Comparison of ENCODE assay signal across 9 mouse cellular contexts in genomic region chr13:78179312-78180097, GRCm38 (mm10). TPM values are rescaled to one million over a fixed set of nuclear protein-coding genes. Genes with fewer than 3 reads are reported as not detected.
DNase-seq lines count a peak whose midpoint lies in the region; ATAC-seq and TF ChIP-seq lines count a peak whose summit lies in the region.
"Had no signal": no experiment of that assay in that cellular context is flagged by ENCODE, and none has a peak within 500 bp of the region (broad histone marks: within the 10 kb centered on the region; RNA-seq: fewer than 3 reads in every experiment).

No protein-coding gene starts in this region.

- TF ChIP-seq POLR2A in thymus, adult 2 months (IDR thresholded peaks at IDR 0.05; ENCODE audit: control insufficient read depth, extremely low read depth, insufficient read depth, low read length, poor library complexity), result no peak
- no peak for TF ChIP-seq POLR2A in lung, adult 2 months (IDR thresholded peaks at IDR 0.05; ENCODE audit: borderline replicate concordance, extremely low read depth, low read depth, low read length)

- WGBS in heart, embryonic 13.5 days, result 4% methylated on average over 38 of the region's 38 CpGs
- WGBS in forebrain, embryonic 11.5 days, result under 1% methylated on average over 38 of the region's 38 CpGs
- 3% methylated on average over 38 of the region's 38 CpGs for whole genome bisulfite sequencing in liver, embryonic 13.5 days (ENCODE audit: insufficient replicate concordance)
- 7% methylated on average over 38 of the region's 38 CpGs for WGBS in thymus, adult 2 months
- 15% methylated on average over 38 of the region's 38 CpGs for WGBS in lung, adult 2 months

- H3K9ac ChIP-seq in heart, embryonic 13.5 days, result peak overlapping the region; percentile 62
- no peak overlapping the region for H3K9ac ChIP-seq in ES-E14 (ENCODE audit: insufficient read depth, low read depth, low read length, poor library complexity, severe bottlenecking)
- peak overlapping the region; percentile 73 for H3K9ac ChIP-seq in forebrain, embryonic 11.5 days (ENCODE audit: low read length)
- H3K9ac ChIP-seq in liver, embryonic 13.5 days, result no peak overlapping the region

- no peak for TF ChIP-seq CTCF in thymus, adult 2 months (IDR thresholded peaks at IDR 0.05; ENCODE audit: borderline replicate concordance, control insufficient read depth, extremely low read depth, insufficient read depth, low read length, poor library complexity)
- no peak for TF ChIP-seq CTCF in lung, adult 2 months (IDR thresholded peaks at IDR 0.05; ENCODE audit: insufficient read depth, low read length)

- peaks cover 97% of the 10 kb centered on the region for H3K27me3 ChIP-seq in heart, embryonic 13.5 days (replicated peaks)
- H3K27me3 ChIP-seq in forebrain, embryonic 11.5 days (ENCODE audit: control insufficient read depth, insufficient read depth, low read length), result peaks cover 37% of the 10 kb centered on the region
- peaks cover 92% of the 10 kb centered on the region for H3K27me3 ChIP-seq in liver, embryonic 13.5 days
- H3K27me3 ChIP-seq in thymus, adult 2 months (ENCODE audit: control insufficient read depth, insufficient read depth, low read length), result peaks cover 13% of the 10 kb centered on the region
- H3K27me3 ChIP-seq: CH12.LX had no signal

- in situ Hi-C loops in ES-E14 (cut with MboI; ENCODE audit: low sequenced_read_pairs in 2 of 2, unreplicated experiment in 2 of 2), result loop anchor here in 1 of 2 experiments (10.0 to 25.0 kb wide), 2 partner anchors 195 to 1342 kb away; no protein-coding TSS in a partner anchor

- no peak for ATAC-seq in heart, embryonic 13.5 days (ENCODE audit: extremely low read depth, insufficient number of reproducible peaks, low FRiP score, low TSS enrichment)
- ATAC-seq in forebrain, embryonic 11.5 days (replicated peaks; ENCODE audit: low FRiP score), result peak; percentile 78
- no peak for ATAC-seq in liver, embryonic 13.5 days (ENCODE audit: low read depth)

- peak overlapping the region; percentile 41 for H3K4me3 ChIP-seq in heart, embryonic 13.5 days
- peak overlapping the region; percentile 39 to 56 for H3K4me3 ChIP-seq in ES-E14 (ENCODE audit: insufficient read depth in 1 of 2, low read depth in 1 of 2, low read length in 2 of 2, poor library complexity in 1 of 2, severe bottlenecking in 1 of 2)
- peak overlapping the region; percentile 34 for H3K4me3 ChIP-seq in forebrain, embryonic 11.5 days (ENCODE audit: low read depth, low read length)
- no peak overlapping the region; the same call in 1 of the 2 replicates for H3K4me3 ChIP-seq in liver, embryonic 13.5 days (replicated peaks)
- H3K4me3 ChIP-seq in thymus, adult 2 months (ENCODE audit: control insufficient read depth, insufficient read depth, low read length), result no peak overlapping the region
- no peak overlapping the region for H3K4me3 ChIP-seq in lung, adult 2 months (replicated peaks; ENCODE audit: extremely low read depth, low read depth, low read length)

- H3K36me3 ChIP-seq in heart, embryonic 13.5 days, result no peaks in the 10 kb centered on the region
- no peaks in the 10 kb centered on the region for H3K36me3 ChIP-seq in ES-E14 (ENCODE audit: control insufficient read depth, insufficient read depth, low read length, poor library complexity, severe bottlenecking)
- no peaks in the 10 kb centered on the region for H3K36me3 ChIP-seq in forebrain, embryonic 11.5 days (ENCODE audit: control insufficient read depth, insufficient read depth, low read length)
- H3K36me3 ChIP-seq in liver, embryonic 13.5 days, result no peaks in the 10 kb centered on the region
- H3K36me3 ChIP-seq in thymus, adult 2 months (ENCODE audit: control insufficient read depth, insufficient read depth, low read length), result no peaks in the 10 kb centered on the region

- peak overlapping the region; percentile 62 for H3K4me2 ChIP-seq in heart, embryonic 13.5 days
- H3K4me2 ChIP-seq in forebrain, embryonic 11.5 days (ENCODE audit: low read depth, low read length, severe bottlenecking), result peak overlapping the region; percentile 60
- peak overlapping the region; percentile 28; the same call in 1 of the 2 replicates for H3K4me2 ChIP-seq in liver, embryonic 13.5 days

- H3K9me3 ChIP-seq in heart, embryonic 13.5 days, result no peaks in the 10 kb centered on the region
- H3K9me3 ChIP-seq in ES-E14 (ENCODE audit: control insufficient read depth, insufficient read depth, low read depth, low read length), result no peaks in the 10 kb centered on the region
- no peaks in the 10 kb centered on the region for H3K9me3 ChIP-seq in forebrain, embryonic 11.5 days (ENCODE audit: control insufficient read depth, low read length)
- no peaks in the 10 kb centered on the region for H3K9me3 ChIP-seq in liver, embryonic 13.5 days (replicated peaks)

- peaks cover 19% of the 10 kb centered on the region for H3K4me1 ChIP-seq in heart, embryonic 13.5 days
- no peaks in the 10 kb centered on the region for H3K4me1 ChIP-seq in ES-E14 (ENCODE audit: control insufficient read depth in 2 of 2, insufficient read depth in 2 of 2, low read length in 2 of 2, poor library complexity in 1 of 2)
- peaks cover 7% of the 10 kb centered on the region; the same call in 1 of the 2 replicates for H3K4me1 ChIP-seq in forebrain, embryonic 11.5 days (replicated peaks; ENCODE audit: control insufficient read depth, insufficient read depth, low read length)
- no peaks in the 10 kb centered on the region; the same call in 1 of the 2 replicates for H3K4me1 ChIP-seq in liver, embryonic 13.5 days (replicated peaks)
- no peaks in the 10 kb centered on the region for H3K4me1 ChIP-seq in thymus, adult 2 months (replicated peaks; ENCODE audit: control insufficient read depth, insufficient read depth, low read length)
- no peaks in the 10 kb centered on the region for H3K4me1 ChIP-seq in lung, adult 2 months (ENCODE audit: control insufficient read depth, insufficient read depth, low read length)

- peak overlapping the region; percentile 58; the same call in 1 of the 2 replicates for H3K27ac ChIP-seq in heart, embryonic 13.5 days (replicated peaks)
- no peak overlapping the region for H3K27ac ChIP-seq in ES-E14 (ENCODE audit: insufficient read depth, low read depth, low read length, poor library complexity, severe bottlenecking)
- peak overlapping the region; percentile 93 for H3K27ac ChIP-seq in forebrain, embryonic 11.5 days (ENCODE audit: low read depth, low read length)
- no peak overlapping the region for H3K27ac ChIP-seq in liver, embryonic 13.5 days
- no peak overlapping the region for H3K27ac ChIP-seq in thymus, adult 2 months (ENCODE audit: control insufficient read depth, insufficient read depth, low read length)

- DNase-seq in heart, adult 18-20 months, result no peak
- no peak for DNase-seq in ES-E14 (ENCODE audit: low read depth, low spot score)
- peak; percentile 86 for DNase-seq in forebrain, embryonic 11.5 days (ENCODE audit: low spot score)
- DNase-seq in liver, embryonic 13.5 days, result no peak
- no peak for DNase-seq in thymus, adult 2 months
- no peak for DNase-seq in lung, adult 2 months
- no peak for DNase-seq in left cerebral cortex, adult 9 months (ENCODE audit: low spot score in 2 of 2)

TF ChIP-seq in ES-E14, 5 proteins besides CTCF, POLR2A, EP300 and RAD21:
- TF ChIP-seq ZC3H11A (IDR thresholded peaks at IDR 0.05; ENCODE audit: borderline replicate concordance, low read depth, low read length), result no peak
TF ChIP-seq in ES-E14: peak in this region for 0.

RNA-seq across cellular contexts. Expression of gene Nr2f1, which starts 20.1 kb away (rescaled TPM):
- polyA plus RNA-seq in heart, embryonic 13.5 days (2015; fragmentation: Nextera tagmentation; extraction: Ambion mirVana), result 4.1 and 4.6 TPM in 2 replicates
- total RNA-seq in heart, adult 18-20 months (2021), result 1 to 10 TPM; 2.1 to 2.6 TPM
- total RNA-seq in ES-E14 (2012; rRNA removed), result 0.21 and 1.9 TPM in 2 replicates
- polyA plus RNA-seq in forebrain, embryonic 11.5 days (2014; fragmentation: Nextera tagmentation; extraction: Ambion mirVana), result 110 and 122 TPM in 2 replicates
- polyA plus RNA-seq in liver, embryonic 13.5 days (2015; fragmentation: Nextera tagmentation; extraction: Ambion mirVana), result 0.48 and 0.68 TPM in 2 replicates
- 9.2 and 11.6 TPM in 2 replicates for polyA plus RNA-seq in thymus, adult 2 months (2012; rRNA removed)
- 26.7 and 30.7 TPM in 2 replicates for polyA plus RNA-seq in lung, adult 2 months (2012; rRNA removed)
- total RNA-seq: CH12.LX had no signal

Comparison
In these comparisons a context has a peak if more than half of its experiments do, and no peak if none do; other contexts are left out.
1. H3K27ac ChIP-seq: peak in heart, embryonic 13.5 days (single experiment) and forebrain, embryonic 11.5 days (single experiment); none in ES-E14 (single experiment), liver, embryonic 13.5 days (single experiment) and thymus, adult 2 months (single experiment).
2. H3K4me3 ChIP-seq: peak in heart, embryonic 13.5 days (single experiment), ES-E14 (2 of 2) and forebrain, embryonic 11.5 days (single experiment); none in liver, embryonic 13.5 days (single experiment), thymus, adult 2 months (single experiment) and lung, adult 2 months (single experiment).
3. H3K9ac ChIP-seq: peak in heart, embryonic 13.5 days (single experiment) and forebrain, embryonic 11.5 days (single experiment); none in ES-E14 (single experiment) and liver, embryonic 13.5 days (single experiment).
4. Peak in every context shown above with its lines, with median percentiles within 50 percentile points of each other: H3K4me2 ChIP-seq.